Mouse (Mus musculus) midbrain, postnatal 0 days (tissue): ENCODE data around the gene Sdccag8. TPM values are rescaled to one million over a fixed set of nuclear protein-coding genes. Genes with fewer than 3 reads are reported as not detected.
"Not testable (repeated sequence)": the region's sequence is repeated elsewhere in the genome, so short reads cannot be mapped to it uniquely, and the experiment has no call there.

ENCODE experiments used
- ATAC-seq: fragments of 200-750 bp; cut with Nextera tagmentation; 2 replicates; pipeline ENCODE4 v1.8.0; 2017; ENCODE audit warnings: moderate number of reproducible peaks, mild to moderate bottlenecking, moderate TSS enrichment, moderate library complexity; ENCODE audit not compliant: low FRiP score
- DNase-seq: peaks from one replicate; pipeline ENCODE4 v3.0.0-alpha.2; 2015; ENCODE audit warnings: low spot score
- H3K27ac ChIP-seq: fragments of 300-500 bp; sonication (generic); 2 replicates; pipeline ENCODE4 v1.5.1; 2014; ENCODE audit warnings: low read depth, mild to moderate bottlenecking, low read length, mixed read lengths
- H3K27me3 ChIP-seq: fragments of 300-500 bp; sonication (generic); 2 replicates; pipeline ENCODE4 v1.6.1; 2014; ENCODE audit warnings: low read length, control low read depth, mixed read lengths; ENCODE audit not compliant: insufficient read depth
- H3K36me3 ChIP-seq: fragments of 300-500 bp; sonication (generic); 2 replicates; pipeline ENCODE4 v1.6.1; 2014; ENCODE audit warnings: low read length, control low read depth, mixed read lengths; ENCODE audit not compliant: insufficient read depth
- H3K4me1 ChIP-seq: fragments of 300-500 bp; sonication (generic); 2 replicates; pipeline ENCODE4 v1.6.1; 2014; ENCODE audit warnings: mild to moderate bottlenecking, control low read depth, antibody characterized with exemption, low read length, mixed read lengths; ENCODE audit not compliant: insufficient read depth
- H3K4me2 ChIP-seq: fragments of 300-500 bp; sonication (generic); 2 replicates; pipeline ENCODE4 v1.6.1; 2014; ENCODE audit warnings: low read depth, mild to moderate bottlenecking, low read length, mixed read lengths; ENCODE audit not compliant: poor library complexity, severe bottlenecking
- H3K4me3 ChIP-seq: fragments of 300-500 bp; sonication (generic); 2 replicates; pipeline ENCODE4 v1.5.1; 2014; ENCODE audit warnings: low read depth, mild to moderate bottlenecking, low read length, moderate library complexity
- H3K9ac ChIP-seq: fragments of 300-500 bp; sonication (generic); replicated peaks from 2 replicates; pipeline ENCODE4 v1.6.1; 2014; ENCODE audit warnings: mild to moderate bottlenecking, low read length, moderate library complexity, mixed read lengths; ENCODE audit not compliant: poor library complexity, severe bottlenecking
- H3K9me3 ChIP-seq: fragments of 300-500 bp; sonication (generic); 2 replicates; pipeline ENCODE4 v1.6.1; 2016; ENCODE audit warnings: low read length, control low read depth
- CTCF ChIP-seq: IDR thresholded peaks from 2 replicates; pipeline ENCODE4 v1.5.1; 2016; ENCODE audit warnings: antibody characterized with exemption, mild to moderate bottlenecking
- WGBS: fragments of 180-500 bp; shearing (Covaris S2); extraction: QIAGEN DNeasy Blood & Tissue Kit; methylation state at CpG from one replicate; pipeline ENCODE4 v1.1.7; 2014; 5-methylcytosine and 5-hydroxymethylcytosine counted together
- polyA plus RNA-seq: library from polyadenylated mRNA; unstranded; fragments of >200 nt; fragmentation: Nextera tagmentation; extraction: Ambion mirVana; gene quantifications from 2 replicates; pipeline ENCODE4 v1.2.1, GENCODE M21; 2015
- total RNA-seq: library from RNA; depleted of rRNA; stranded (reverse); fragments of >200 nt; gene quantifications from 2 replicates; pipeline ENCODE4 v1.2.3, GENCODE M21; 2014

Sdccag8 gene
- total and polyA plus RNA-seq, 2 experiments from 2014 or later, result 6.1 to 26.8 TPM

DNA sequence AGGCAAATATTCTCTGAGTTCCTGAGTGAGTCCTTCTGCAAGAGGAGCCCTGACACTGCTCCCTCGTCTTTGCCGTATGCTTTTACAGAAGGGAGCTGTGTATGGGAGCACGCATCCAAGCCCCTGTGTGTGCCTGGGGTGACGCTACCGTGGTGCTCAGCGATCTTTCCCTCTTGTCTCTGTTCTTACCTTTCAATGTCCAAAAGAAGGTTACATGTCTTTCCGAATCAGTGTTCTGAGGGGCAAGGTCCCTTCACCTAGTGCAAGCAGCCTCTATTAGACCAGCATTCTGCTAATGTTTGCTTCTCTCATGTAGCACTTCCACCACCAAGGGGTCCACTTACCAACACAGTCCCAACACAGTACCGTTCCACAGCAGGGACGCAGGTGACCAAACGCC is 117.1 kb downstream of the Sdccag8 start:
- no peak overlapping the region for H3K4me3 ChIP-seq
- no peak for ATAC-seq
- H3K27me3 ChIP-seq, result no peaks in the 10 kb centered on the region
- DNase-seq, result no peak
- H3K4me2 ChIP-seq, result no peak overlapping the region
- no peak for TF ChIP-seq CTCF
- H3K9ac ChIP-seq, result no peak overlapping the region
- no peaks in the 10 kb centered on the region for H3K36me3 ChIP-seq
- WGBS, result 75% methylated on average over 10 of the region's 10 CpGs
- H3K27ac ChIP-seq, result no peak overlapping the region
- no peaks in the 10 kb centered on the region; the same call in 1 of the 2 replicates for H3K4me1 ChIP-seq
- H3K9me3 ChIP-seq, result no peaks in the 10 kb centered on the region

- whole genome bisulfite sequencing, result 80% methylated on average over 12 of the region's 12 CpGs
- no peaks in the 10 kb centered on the region; the same call in 1 of the 2 replicates for H3K4me1 ChIP-seq
- H3K9ac ChIP-seq, result no peak overlapping the region
- no peak for TF ChIP-seq CTCF
- H3K27ac ChIP-seq, result no peak overlapping the region
- no peak overlapping the region for H3K4me2 ChIP-seq
- no peak for DNase-seq
- H3K36me3 ChIP-seq, result no peaks in the 10 kb centered on the region
- H3K27me3 ChIP-seq, result no peaks in the 10 kb centered on the region
- ATAC-seq, result no peak
- no peaks in the 10 kb centered on the region for H3K9me3 ChIP-seq
- H3K4me3 ChIP-seq, result no peak overlapping the region
Measured at GRCm38 (mm10) chr1:176932320-176932950, 118.0 kb downstream of the Sdccag8 start.

DNA sequence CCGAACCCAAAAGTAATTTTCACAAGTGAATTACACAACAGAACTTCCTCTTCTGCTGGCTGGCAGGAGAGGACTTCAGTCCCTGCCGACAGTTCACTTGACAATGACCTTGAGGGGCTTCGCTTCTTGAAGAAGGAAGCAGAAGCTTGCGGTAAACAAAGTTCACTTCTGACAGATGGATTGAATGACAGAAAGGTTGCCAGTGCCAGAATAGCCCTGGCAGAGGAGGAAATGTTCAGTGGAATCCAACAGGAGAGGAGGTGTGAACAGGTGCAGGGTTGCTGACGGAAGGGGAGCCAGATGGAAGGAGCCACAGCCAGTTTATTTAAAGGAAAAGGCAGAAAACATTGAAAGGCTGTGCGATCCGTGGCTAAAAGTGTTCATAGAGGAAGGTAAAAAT is 118.9 kb downstream of the Sdccag8 start:
- WGBS, result 78% methylated on average over 7 of the region's 7 CpGs
- no peaks in the 10 kb centered on the region for H3K27me3 ChIP-seq
- no peak overlapping the region for H3K4me3 ChIP-seq
- no peaks in the 10 kb centered on the region; the same call in 1 of the 2 replicates for H3K4me1 ChIP-seq
- no peak overlapping the region for H3K9ac ChIP-seq
- no peak overlapping the region for H3K27ac ChIP-seq
- no peak for ATAC-seq
- H3K36me3 ChIP-seq, result no peaks in the 10 kb centered on the region
- H3K9me3 ChIP-seq, result no peaks in the 10 kb centered on the region
- no peak overlapping the region for H3K4me2 ChIP-seq
- DNase-seq, result peak; percentile 60
- TF ChIP-seq CTCF, result no peak

- ATAC-seq (no peak), DNase-seq (no peak)
- Histone ChIP-seq H3K9ac (no peak overlapping the region), H3K4me1 (no peaks in the 10 kb centered on the region; the same call in 1 of the 2 replicates), H3K9me3 (no peaks in the 10 kb centered on the region), H3K4me3 (no peak overlapping the region), H3K4me2 (no peak overlapping the region), H3K36me3 (no peaks in the 10 kb centered on the region), H3K27me3 (no peaks in the 10 kb centered on the region), H3K27ac (no peak overlapping the region)
- TF ChIP-seq CTCF, result no peak
- 67% methylated on average over 13 of the region's 13 CpGs for WGBS
Measured at GRCm38 (mm10) chr1:176934043-176934762, 119.7 kb downstream of the Sdccag8 start.

GRCm38 (mm10) chr1:176939901-176940341 is 125.5 kb downstream of the Sdccag8 start:
- H3K36me3 ChIP-seq, result no peaks in the 10 kb centered on the region
- H3K4me2 ChIP-seq, result no peak overlapping the region
- no peak overlapping the region for H3K9ac ChIP-seq
- no peak overlapping the region for H3K4me3 ChIP-seq
- no peaks in the 10 kb centered on the region for H3K27me3 ChIP-seq
- DNase-seq, result no peak
- TF ChIP-seq CTCF, result no peak
- no peak for ATAC-seq
- H3K9me3 ChIP-seq, result no peaks in the 10 kb centered on the region
- no peak overlapping the region for H3K27ac ChIP-seq
- 71% methylated on average over 8 of the region's 8 CpGs for WGBS
- no peaks in the 10 kb centered on the region for H3K4me1 ChIP-seq

GRCm38 (mm10) chr1:176941286-176941990 is 127.0 kb downstream of the Sdccag8 start:
- H3K4me3 ChIP-seq, H3K27ac ChIP-seq, H3K9ac ChIP-seq, H3K36me3 ChIP-seq, H3K4me2 ChIP-seq, H3K4me1 ChIP-seq, H3K9me3 ChIP-seq, ATAC-seq, H3K27me3 ChIP-seq, DNase-seq: not testable (repeated sequence)
